Mouse (Mus musculus) CH12.LX (cell line): ENCODE data around the gene Eps8l2.

Experiments used
- BHLHE40 ChIP-seq: IDR thresholded peaks from 2 replicates; pipeline ENCODE4 v1.6.1; 2011; ENCODE audit warnings: mild to moderate bottlenecking, low read depth, low read length, improper control_type of control experiment
- CTCF ChIP-seq, 2 experiments: IDR thresholded peaks in 1 of 2; conservative IDR thresholded peaks in 1 of 2; 2 replicates each; pipeline ENCODE4 v1.5.1; 2011 to 2012; ENCODE audit warnings: low read depth in 2 of 2, low read length in 2 of 2, improper control_type of control experiment in 1 of 2, inconsistent platforms in 1 of 2, mild to moderate bottlenecking in 1 of 2, moderate library complexity in 1 of 2
- ELF1 ChIP-seq: IDR thresholded peaks from 2 replicates; pipeline ENCODE4 v1.6.1; 2014; ENCODE audit warnings: low read depth, mild to moderate bottlenecking, inconsistent platforms, low read length, improper control_type of control experiment
- EP300 ChIP-seq: IDR thresholded peaks from 2 replicates; pipeline ENCODE4 v1.6.1; 2011; ENCODE audit warnings: low read length, improper control_type of control experiment
- GABPA ChIP-seq: IDR thresholded peaks from 2 replicates; pipeline ENCODE4 v1.6.1; 2012; ENCODE audit warnings: low read depth, low read length, improper control_type of control experiment, inconsistent platforms; ENCODE audit not compliant: insufficient replicate concordance
- MAFK ChIP-seq: IDR thresholded peaks from 2 replicates; pipeline ENCODE4 v1.6.1; 2011; ENCODE audit warnings: low read length, improper control_type of control experiment; ENCODE audit not compliant: insufficient replicate concordance
- POLR2A ChIP-seq: IDR thresholded peaks from 2 replicates; pipeline ENCODE4 v1.6.1; 2011; ENCODE audit warnings: low read depth, mild to moderate bottlenecking, improper control_type of control experiment, low read length
- SIN3A ChIP-seq: IDR thresholded peaks from 2 replicates; pipeline ENCODE4 v1.6.1; 2012; ENCODE audit warnings: low read length, improper control_type of control experiment, inconsistent platforms
- TBP ChIP-seq: conservative IDR thresholded peaks from 2 replicates; pipeline ENCODE4 v1.6.1; 2011; ENCODE audit warnings: low read depth, low read length, improper control_type of control experiment
- TCF12 ChIP-seq: IDR thresholded peaks from 2 replicates; pipeline ENCODE4 v1.6.1; 2014; ENCODE audit warnings: low read depth, mild to moderate bottlenecking, inconsistent platforms, low read length, improper control_type of control experiment
- USF1 ChIP-seq: IDR thresholded peaks from 2 replicates; pipeline ENCODE4 v1.6.1; 2014; ENCODE audit warnings: low read depth, mild to moderate bottlenecking, inconsistent platforms, low read length, improper control_type of control experiment
- ZNF384 ChIP-seq: IDR thresholded peaks from 2 replicates; pipeline ENCODE4 v1.6.1; 2012; ENCODE audit warnings: low read depth, low read length, improper control_type of control experiment, inconsistent platforms

GRCm38 (mm10) chr7:141294479-141294878, 44.2 kb upstream of the Eps8l2 start:
- TF ChIP-seq POLR2A = no peak
- no peak for TF ChIP-seq CTCF (conservative IDR thresholded peaks at IDR 0.05 in 1 of 2, IDR thresholded peaks at IDR 0.05 in 1 of 2; ENCODE audit: low read depth in 2 of 2, low read length in 2 of 2)
- TF ChIP-seq ELF1 = no peak
- no peak for TF ChIP-seq MAFK
- TF ChIP-seq SIN3A = no peak
- TF ChIP-seq TCF12 = no peak
- TF ChIP-seq EP300 = no peak
- TF ChIP-seq BHLHE40 = no peak
- no peak for TF ChIP-seq GABPA
- TF ChIP-seq USF1 = no peak
- TF ChIP-seq ZNF384 = no peak
- TF ChIP-seq TBP = no peak
